Mouse (Mus musculus) cerebral cortex, adult 2 months (tissue): ENCODE results near the gene Trpm2.

Experiments
- WGBS: fragments of 180-500 bp; shearing (Covaris S2); methylation state at CpG from one replicate; pipeline ENCODE4 v1.1.7; 2018; 5-methylcytosine and 5-hydroxymethylcytosine counted together

Gene Trpm2

GRCm38 (mm10) chr10:77970481-77970880, at the start of gene Trpm2:
Gene Trpm2 (minus strand): TSS chr10:77970563.
- WGBS, result 74% methylated on average over 6 of the region's 6 CpGs

- 98% methylated on average over 6 of the region's 11 CpGs for WGBS
These were observed 49.6 kb upstream of the Trpm2 start for GRCm38 (mm10) chr10:78019984-78020383.

GRCm38 (mm10) chr10:78019291-78019690, 48.9 kb upstream of the Trpm2 start:
- 74% methylated on average over 4 of the region's 4 CpGs for WGBS

- WGBS, result 16% methylated on average over 19 of the region's 19 CpGs
These were observed 48.4 kb upstream of the Trpm2 start for GRCm38 (mm10) chr10:78018797-78019203.

- 64% methylated on average over 5 of the region's 5 CpGs for WGBS
These were observed 46.0 kb upstream of the Trpm2 start for GRCm38 (mm10) chr10:78016366-78016765.

- 86% methylated on average over 1 of the region's 1 CpGs for WGBS
These were observed 45.1 kb upstream of the Trpm2 start for GRCm38 (mm10) chr10:78015489-78015888.

- WGBS, result 95% methylated on average over 18 of the region's 18 CpGs
These were observed 42.5 kb upstream of the Trpm2 start for GRCm38 (mm10) chr10:78012661-78013495.

- WGBS, result 95% methylated on average over 5 of the region's 5 CpGs
These were observed 40.8 kb upstream of the Trpm2 start for GRCm38 (mm10) chr10:78011116-78011515.

GRCm38 (mm10) chr10:78010335-78010734, 40.0 kb upstream of the Trpm2 start:
- 19% methylated on average over 10 of the region's 10 CpGs for WGBS

- WGBS, result under 1% methylated on average over 9 of the region's 9 CpGs
These were observed 39.6 kb upstream of the Trpm2 start, which contains the start of gene Pfkl for GRCm38 (mm10) chr10:78009945-78010293. Gene Pfkl (minus strand): TSS chr10:78010083.

GRCm38 (mm10) chr10:78009184-78009944, 39.0 kb upstream of the Trpm2 start:
- WGBS, result under 1% methylated on average over 59 of the region's 59 CpGs

GRCm38 (mm10) chr10:78008169-78008568, 37.8 kb upstream of the Trpm2 start:
- WGBS, result 82% methylated on average over 3 of the region's 3 CpGs

- WGBS, result 64% methylated on average over 7 of the region's 7 CpGs
These were observed 36.8 kb upstream of the Trpm2 start for GRCm38 (mm10) chr10:78007203-78007602.

- WGBS, result 68% methylated on average over 4 of the region's 4 CpGs
These were observed 35.6 kb upstream of the Trpm2 start for GRCm38 (mm10) chr10:78005791-78006438.

GRCm38 (mm10) chr10:78004479-78005100, 34.2 kb upstream of the Trpm2 start:
- WGBS, result 58% methylated on average over 3 of the region's 3 CpGs

GRCm38 (mm10) chr10:78002316-78002715, 32.0 kb upstream of the Trpm2 start:
- 57% methylated on average over 2 of the region's 2 CpGs for WGBS

GRCm38 (mm10) chr10:78001796-78002195, 31.4 kb upstream of the Trpm2 start:
- WGBS, result 43% methylated on average over 11 of the region's 11 CpGs

- WGBS, result 96% methylated on average over 5 of the region's 5 CpGs
These were observed 29.8 kb upstream of the Trpm2 start for GRCm38 (mm10) chr10:78000200-78000599.

GRCm38 (mm10) chr10:77995639-77996038, 25.3 kb upstream of the Trpm2 start:
- WGBS, result 81% methylated on average over 3 of the region's 3 CpGs

- 85% methylated on average over 5 of the region's 5 CpGs for WGBS
These were observed 15.4 kb upstream of the Trpm2 start for GRCm38 (mm10) chr10:77985775-77986174.

GRCm38 (mm10) chr10:77984660-77985059, 14.3 kb upstream of the Trpm2 start:
- WGBS, result 0% methylated on average over 4 of the region's 4 CpGs
